Mouse (Mus musculus) olfactory bulb, adult 2 months (tissue): ENCODE measurements around the gene Rasgrp4.

Experiments used
- CTCF ChIP-seq: fragments of 200-500 bp; IDR thresholded peaks from 2 replicates; pipeline ENCODE4 v1.5.1; 2012; ENCODE audit warnings: low read depth, mild to moderate bottlenecking, low read length, moderate library complexity; ENCODE audit not compliant: insufficient read depth
- POLR2A ChIP-seq: fragments of 200-500 bp; IDR thresholded peaks from 2 replicates; pipeline ENCODE4 v1.6.1; 2012; ENCODE audit warnings: mild to moderate bottlenecking, low read depth, low read length, moderate library complexity; ENCODE audit not compliant: insufficient read depth

- TF ChIP-seq POLR2A (no peak), CTCF (no peak)
Measured at GRCm38 (mm10) chr7:29180854-29181236, 46.2 kb downstream of the Rasgrp4 start.
